Mouse (Mus musculus): ENCODE results near the gene Pglyrp4. TPM values are rescaled to one million over a fixed set of nuclear protein-coding genes. Genes with fewer than 3 reads are reported as not detected.

Gene Pglyrp4
- not detected in 2 replicates for polyA plus RNA-seq (2015; fragmentation: Nextera tagmentation; extraction: Ambion mirVana)

- Histone ChIP-seq H3K4me2 (replicated peaks; ENCODE audit: low read depth, low read length) (no peak within 1 kb of the TSS), H3K4me1 (ENCODE audit: insufficient read depth, low read depth, low read length) (no peaks in the 10 kb centered on the region), H3K27ac (ENCODE audit: low read length) (no peak within 1 kb of the TSS), H3K27me3 (replicated peaks; ENCODE audit: insufficient read depth, low read length) (no peaks in the 10 kb centered on the region), H3K4me3 (ENCODE audit: low read depth, low read length) (no peak within 1 kb of the TSS), H3K36me3 (ENCODE audit: insufficient read depth, low read length) (no peaks in the 10 kb centered on the region), H3K9me3 (ENCODE audit: low read length) (no peaks in the 10 kb centered on the region), H3K9ac (replicated peaks; ENCODE audit: low read depth) (no peak within 1 kb of the TSS)
- WGBS = 90% methylated on average over 3 of the region's 3 CpGs
- ATAC-seq (no peak), DNase-seq (ENCODE audit: low spot score) (no peak)
- TF ChIP-seq EP300 (IDR thresholded peaks at IDR 0.05) = no peak
- no peak for TF ChIP-seq CTCF (IDR thresholded peaks at IDR 0.05)
Observed at GRCm38 (mm10) chr3:90726606-90727005, at the start of gene Pglyrp4. TSS of gene Pglyrp4 (plus strand) at chr3:90726906.

GRCm38 (mm10) chr3:90678656-90679055, 48.0 kb upstream of the Pglyrp4 start:
- Histone ChIP-seq H3K4me1 (ENCODE audit: insufficient read depth, low read depth, low read length) (no peaks in the 10 kb centered on the region), H3K9me3 (ENCODE audit: low read length) (no peaks in the 10 kb centered on the region), H3K4me2 (replicated peaks; ENCODE audit: low read depth, low read length) (no peak overlapping the region), H3K27me3 (replicated peaks; ENCODE audit: insufficient read depth, low read length) (no peaks in the 10 kb centered on the region), H3K4me3 (ENCODE audit: low read depth, low read length) (no peak overlapping the region), H3K27ac (ENCODE audit: low read length) (no peak overlapping the region), H3K36me3 (ENCODE audit: insufficient read depth, low read length) (no peaks in the 10 kb centered on the region), H3K9ac (replicated peaks; ENCODE audit: low read depth) (no peak overlapping the region)
- 36% methylated on average over 3 of the region's 3 CpGs for WGBS
- ATAC-seq (no peak), DNase-seq (ENCODE audit: low spot score) (no peak)
- TF ChIP-seq CTCF (IDR thresholded peaks at IDR 0.05) (no peak), EP300 (IDR thresholded peaks at IDR 0.05) (no peak)

GRCm38 (mm10) chr3:90683929-90684328, 42.8 kb upstream of the Pglyrp4 start:
- DNase-seq (ENCODE audit: low spot score) = no peak
- Histone ChIP-seq H3K4me1 (ENCODE audit: insufficient read depth, low read depth, low read length) (no peaks in the 10 kb centered on the region), H3K27ac (ENCODE audit: low read length) (no peak overlapping the region), H3K27me3 (replicated peaks; ENCODE audit: insufficient read depth, low read length) (no peaks in the 10 kb centered on the region), H3K9ac (replicated peaks; ENCODE audit: low read depth) (no peak overlapping the region), H3K9me3 (ENCODE audit: low read length) (no peaks in the 10 kb centered on the region), H3K4me2 (replicated peaks; ENCODE audit: low read depth, low read length) (no peak overlapping the region), H3K36me3 (ENCODE audit: insufficient read depth, low read length) (no peaks in the 10 kb centered on the region), H3K4me3 (ENCODE audit: low read depth, low read length) (no peak overlapping the region)
- no peak for ATAC-seq
- TF ChIP-seq CTCF (IDR thresholded peaks at IDR 0.05) = no peak
- no peak for TF ChIP-seq EP300 (IDR thresholded peaks at IDR 0.05)
- 90% methylated on average over 3 of the region's 3 CpGs for WGBS

GRCm38 (mm10) chr3:90686835-90687234, 39.9 kb upstream of the Pglyrp4 start:
- H3K4me2 ChIP-seq (replicated peaks; ENCODE audit: low read depth, low read length) = no peak overlapping the region
- no peaks in the 10 kb centered on the region for H3K36me3 ChIP-seq (ENCODE audit: insufficient read depth, low read length)
- ATAC-seq = no peak
- H3K9me3 ChIP-seq (ENCODE audit: low read length) = no peaks in the 10 kb centered on the region
- H3K4me1 ChIP-seq (ENCODE audit: insufficient read depth, low read depth, low read length) = no peaks in the 10 kb centered on the region
- H3K27ac ChIP-seq (ENCODE audit: low read length) = no peak overlapping the region
- no peak for TF ChIP-seq EP300 (IDR thresholded peaks at IDR 0.05)
- TF ChIP-seq CTCF (IDR thresholded peaks at IDR 0.05) = no peak
- WGBS = 68% methylated on average over 2 of the region's 2 CpGs
- no peak for DNase-seq (ENCODE audit: low spot score)
- H3K27me3 ChIP-seq (replicated peaks; ENCODE audit: insufficient read depth, low read length) = 0 out of 2 replicates have a peak, but pooled peaks cover 2% of the 10 kb centered on the region
- H3K4me3 ChIP-seq (ENCODE audit: low read depth, low read length) = no peak overlapping the region
- no peak overlapping the region for H3K9ac ChIP-seq (replicated peaks; ENCODE audit: low read depth)

GRCm38 (mm10) chr3:90693496-90693895, 33.2 kb upstream of the Pglyrp4 start:
- Histone ChIP-seq H3K27ac (ENCODE audit: low read length) (no peak overlapping the region), H3K9ac (replicated peaks; ENCODE audit: low read depth) (no peak overlapping the region), H3K36me3 (ENCODE audit: insufficient read depth, low read length) (no peaks in the 10 kb centered on the region), H3K4me3 (ENCODE audit: low read depth, low read length) (no peak overlapping the region), H3K27me3 (replicated peaks; ENCODE audit: insufficient read depth, low read length) (0 out of 2 replicates have a peak, but pooled peaks cover 2% of the 10 kb centered on the region), H3K9me3 (ENCODE audit: low read length) (no peaks in the 10 kb centered on the region), H3K4me2 (replicated peaks; ENCODE audit: low read depth, low read length) (no peak overlapping the region), H3K4me1 (ENCODE audit: insufficient read depth, low read depth, low read length) (no peaks in the 10 kb centered on the region)
- no peak for ATAC-seq
- DNase-seq (ENCODE audit: low spot score) = no peak
- TF ChIP-seq EP300 (IDR thresholded peaks at IDR 0.05) (no peak), CTCF (IDR thresholded peaks at IDR 0.05) (no peak)
- 55% methylated on average over 2 of the region's 2 CpGs for WGBS

- TF ChIP-seq EP300 (IDR thresholded peaks at IDR 0.05) (no peak), CTCF (IDR thresholded peaks at IDR 0.05) (no peak)
- H3K4me2 ChIP-seq (replicated peaks; ENCODE audit: low read depth, low read length) = no peak within 1 kb of the TSS
- no peaks in the 10 kb centered on the region for H3K9me3 ChIP-seq (ENCODE audit: low read length)
- DNase-seq (ENCODE audit: low spot score) = no peak
- H3K27me3 ChIP-seq (replicated peaks; ENCODE audit: insufficient read depth, low read length) = no peaks in the 10 kb centered on the region
- no peak within 1 kb of the TSS for H3K9ac ChIP-seq (replicated peaks; ENCODE audit: low read depth)
- 47% methylated on average over 3 of the region's 3 CpGs for WGBS
- no peak within 1 kb of the TSS for H3K27ac ChIP-seq (ENCODE audit: low read length)
- no peak for ATAC-seq
- H3K4me3 ChIP-seq (ENCODE audit: low read depth, low read length) = no peak within 1 kb of the TSS
- H3K36me3 ChIP-seq (ENCODE audit: insufficient read depth, low read length) = no peaks in the 10 kb centered on the region
- H3K4me1 ChIP-seq (ENCODE audit: insufficient read depth, low read depth, low read length) = no peaks in the 10 kb centered on the region
Observed at GRCm38 (mm10) chr3:90695613-90696012, 31.1 kb upstream of the Pglyrp4 start, which contains the start of gene S100a9. TSS of gene S100a9 (minus strand) at chr3:90695721.

GRCm38 (mm10) chr3:90702244-90702643, 24.5 kb upstream of the Pglyrp4 start:
- Histone ChIP-seq H3K4me2 (replicated peaks; ENCODE audit: low read depth, low read length) (no peak overlapping the region), H3K9me3 (ENCODE audit: low read length) (no peaks in the 10 kb centered on the region), H3K4me1 (ENCODE audit: insufficient read depth, low read depth, low read length) (no peaks in the 10 kb centered on the region), H3K9ac (replicated peaks; ENCODE audit: low read depth) (no peak overlapping the region), H3K27me3 (replicated peaks; ENCODE audit: insufficient read depth, low read length) (no peaks in the 10 kb centered on the region), H3K27ac (ENCODE audit: low read length) (no peak overlapping the region), H3K4me3 (ENCODE audit: low read depth, low read length) (no peak overlapping the region), H3K36me3 (ENCODE audit: insufficient read depth, low read length) (no peaks in the 10 kb centered on the region)
- WGBS = 66% methylated on average over 2 of the region's 2 CpGs
- DNase-seq (ENCODE audit: low spot score) (no peak), ATAC-seq (no peak)
- TF ChIP-seq CTCF (IDR thresholded peaks at IDR 0.05) = no peak
- no peak for TF ChIP-seq EP300 (IDR thresholded peaks at IDR 0.05)
